8 mouse cellular contexts compared by ENCODE assay signal in the genomic region with DNA sequence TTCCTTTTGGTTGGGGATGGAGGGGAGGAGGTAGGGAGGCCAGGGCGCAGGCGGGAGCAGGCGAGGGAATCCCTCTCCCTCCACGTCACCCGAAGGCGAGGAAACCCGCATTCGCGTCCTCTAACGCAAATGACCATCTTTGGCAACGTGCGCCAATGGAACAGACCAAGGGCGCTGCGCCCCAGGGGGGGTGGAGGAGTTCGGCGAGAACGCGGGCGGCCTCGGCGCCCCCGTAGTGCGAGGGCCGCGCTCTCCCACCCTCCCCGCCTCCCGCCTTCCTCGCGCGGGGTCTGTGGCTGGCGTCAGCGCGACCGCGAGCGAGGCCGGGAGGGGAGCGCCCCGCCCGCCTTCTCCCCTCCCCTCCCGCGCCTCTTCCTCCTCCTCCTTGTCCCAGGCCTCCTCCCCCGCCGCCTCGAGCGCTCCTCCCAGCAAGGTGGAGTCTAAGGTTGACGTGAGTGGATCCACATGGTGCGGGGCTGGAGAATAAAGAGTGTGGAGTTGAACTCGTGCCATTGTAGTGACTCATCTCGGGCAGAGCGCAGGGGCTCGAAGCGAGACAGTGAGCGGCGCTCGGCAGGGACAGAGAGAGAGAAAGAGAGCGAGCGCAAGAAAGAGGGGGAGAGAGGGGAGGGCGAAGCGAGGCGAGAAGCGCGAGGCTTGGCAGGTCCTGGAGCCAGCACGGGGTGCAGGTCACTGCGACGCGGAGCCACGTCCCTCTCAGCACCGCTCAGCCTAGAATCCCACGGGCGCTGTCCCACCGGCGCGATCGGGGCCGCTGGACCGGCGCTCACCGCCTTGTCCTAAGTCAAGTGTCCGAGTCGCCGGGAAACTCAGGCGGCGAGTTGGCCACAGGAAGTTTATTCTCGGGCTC. TPM values are rescaled to one million over a fixed set of nuclear protein-coding genes. Genes with fewer than 3 reads are reported as not detected.
A peak's percentile ranks its signal among the peaks of the same experiment; 100 is the strongest.
DNase-seq lines count a peak whose midpoint lies in the region; ATAC-seq and TF ChIP-seq lines count a peak whose summit lies in the region.

A gene (plus strand): TSS at position 466 of the 871 bp plus-strand sequence.

- H3K4me3 ChIP-seq in cortical plate, adult 2 months (ENCODE audit: insufficient read depth, low read length), result peak within 1 kb of the TSS; percentile 33
- H3K4me3 ChIP-seq in megakaryocyte, embryonic 14.5 days (replicated peaks), result peak within 1 kb of the TSS; percentile 98

- peaks cover 31% of the 10 kb centered on the region for H3K27me3 ChIP-seq in megakaryocyte, embryonic 14.5 days (replicated peaks)

- peaks cover 5% of the 10 kb centered on the region; the same call in 1 of the 2 replicates for H3K4me1 ChIP-seq in cortical plate, adult 2 months (ENCODE audit: control insufficient read depth, insufficient read depth, low read length)
- peaks cover 64% of the 10 kb centered on the region for H3K4me1 ChIP-seq in megakaryocyte, embryonic 14.5 days

- intact Hi-C loops in gastrocnemius, postnatal 14 days (cut with DNase I; ENCODE audit: low total_unique reads), result no loop called here

- peak; percentile 77 for TF ChIP-seq POLR2A in cortical plate, adult 2 months (IDR thresholded peaks at IDR 0.05; ENCODE audit: extremely low read depth, insufficient read depth, low read length)

- ATAC-seq in inflammation-experienced regulatory T-cells, adult 6 months, result peak; percentile 76

- no peaks in the 10 kb centered on the region for H3K9me3 ChIP-seq in megakaryocyte, embryonic 14.5 days

- DNase-seq in adipocyte (ENCODE audit: low spot score), result peak; percentile 99
- peak; percentile 97 for DNase-seq in gastrocnemius, postnatal 14 days
- peak; percentile 89 to 94 for DNase-seq in left cerebral cortex, adult 9 months (ENCODE audit: low spot score in 2 of 2)
- DNase-seq in right cerebral cortex, postnatal 10 days (ENCODE audit: low spot score in 2 of 2), result peak; percentile 96 to 97
- peak; percentile 98 for DNase-seq in urinary bladder, postnatal 14 days (ENCODE audit: low spot score)

- no peak for TF ChIP-seq CTCF in cortical plate, adult 2 months (IDR thresholded peaks at IDR 0.05; ENCODE audit: extremely low read depth, insufficient read depth, low read length)

- H3K36me3 ChIP-seq in megakaryocyte, embryonic 14.5 days (replicated peaks; ENCODE audit: low read length), result peaks cover 5% of the 10 kb centered on the region

- peak within 1 kb of the TSS; percentile 86 for H3K27ac ChIP-seq in cortical plate, adult 2 months (ENCODE audit: insufficient read depth, low read length)

RNA-seq across cellular contexts. Expression of the gene that starts here (rescaled TPM):
- 11.6 and 13.1 TPM in 2 replicates for polyA plus RNA-seq in cortical plate, adult 2 months (2012; rRNA removed)
- 10 to 100 TPM; 24.1 to 24.9 TPM for total RNA-seq in gastrocnemius, postnatal 14 days (2021)
- 1 to 10 TPM; 1.3 to 2.0 (median 1.7) TPM for polyA plus RNA-seq in inflammation-experienced regulatory T-cells, adult 6 months (2017; shearing (Covaris generic))
- 2.9 and 5.0 TPM in 2 replicates for polyA plus RNA-seq in megakaryocyte, embryonic 14.5 days (2012; ENCODE audit: insufficient read depth, low replicate concordance)

Comparison
In these comparisons a context has a peak if more than half of its experiments do, and no peak if none do; other contexts are left out.
1. Peak in every context shown above with its lines: DNase-seq, ATAC-seq, H3K4me3 ChIP-seq and H3K27ac ChIP-seq.